Mouse (Mus musculus) 3134 (cell line): ENCODE results near the gene Scn1b.

ENCODE experiments used
- DNase-seq: peaks from one replicate; pipeline ENCODE4 v3.0.0-alpha.2; 2011; ENCODE audit warnings: low spot score; ENCODE audit not compliant: insufficient read length; ENCODE audit errors: extremely low read depth

The Scn1b gene

DNA sequence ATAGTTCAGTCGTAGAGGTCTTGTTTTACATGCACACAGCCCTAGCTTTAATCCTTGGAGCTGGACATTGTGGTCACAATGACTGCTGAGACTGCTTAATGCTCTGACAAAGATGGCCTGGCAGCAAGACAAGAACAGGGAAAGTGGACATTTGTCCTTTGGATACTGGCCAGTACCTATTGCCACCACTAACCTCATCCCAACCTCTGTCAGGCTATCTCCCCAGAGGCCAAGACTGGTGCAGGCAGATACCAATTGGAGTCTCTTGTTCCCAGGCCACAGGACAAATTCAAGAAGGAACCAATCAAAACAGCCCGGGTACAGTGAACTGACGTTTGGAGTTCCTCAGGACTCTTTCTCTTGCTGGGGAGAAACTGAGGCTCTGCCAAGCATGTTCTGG lies 38.6 kb downstream of the Scn1b start:
- no peak for DNase-seq

- no peak for DNase-seq
These were observed 39.5 kb downstream of the Scn1b start for GRCm38 (mm10) chr7:31087262-31087661.

DNA sequence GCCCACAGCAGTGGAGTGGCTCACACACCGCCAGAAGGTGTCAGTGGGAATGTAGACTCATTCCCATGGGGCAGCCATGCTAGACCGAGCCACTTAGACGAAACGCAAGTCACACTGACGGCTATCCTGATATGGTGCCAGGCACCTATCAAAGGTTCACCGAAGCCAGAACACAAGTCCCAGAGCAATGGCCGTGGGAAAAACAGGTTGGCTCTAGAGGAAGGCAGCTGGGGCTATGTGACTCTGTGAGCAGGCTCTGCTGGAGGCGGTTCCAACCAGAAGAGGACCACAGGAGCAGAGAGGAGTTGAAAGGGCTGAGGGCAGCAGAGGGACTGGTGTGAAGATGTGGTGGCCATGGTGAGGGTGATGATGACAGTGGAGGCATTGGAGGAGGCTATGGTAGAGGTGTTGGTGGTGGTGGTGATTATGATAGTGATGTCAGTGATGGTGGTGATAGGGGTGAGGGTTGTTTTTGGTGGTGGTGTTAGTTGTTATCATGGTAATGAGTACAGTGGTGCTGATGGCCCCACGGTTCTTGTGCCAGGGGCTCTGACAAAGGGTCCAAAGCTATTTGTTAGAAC lies 40.5 kb downstream of the Scn1b start:
- DNase-seq, result no peak

DNA sequence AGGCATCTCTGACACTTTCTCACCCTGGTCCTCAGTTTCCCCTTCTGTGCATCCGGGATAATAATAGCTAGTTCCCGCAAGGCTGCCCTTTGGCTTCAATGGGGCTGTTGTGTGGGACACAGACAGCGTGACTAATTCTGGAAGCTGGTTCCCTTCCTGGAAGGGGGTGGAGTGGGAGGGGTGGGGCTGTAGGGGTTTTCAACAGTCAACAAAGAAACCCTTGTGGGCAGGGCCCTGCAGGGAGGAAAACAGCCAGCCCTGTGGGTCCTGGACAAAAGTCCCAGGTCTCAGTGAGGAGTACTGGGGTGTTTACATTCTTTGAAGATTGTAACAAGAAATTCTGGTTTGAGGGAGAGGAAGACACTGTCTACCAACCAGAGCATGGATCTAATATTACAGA lies 41.6 kb downstream of the Scn1b start:
- peak; percentile 45 for DNase-seq

DNA sequence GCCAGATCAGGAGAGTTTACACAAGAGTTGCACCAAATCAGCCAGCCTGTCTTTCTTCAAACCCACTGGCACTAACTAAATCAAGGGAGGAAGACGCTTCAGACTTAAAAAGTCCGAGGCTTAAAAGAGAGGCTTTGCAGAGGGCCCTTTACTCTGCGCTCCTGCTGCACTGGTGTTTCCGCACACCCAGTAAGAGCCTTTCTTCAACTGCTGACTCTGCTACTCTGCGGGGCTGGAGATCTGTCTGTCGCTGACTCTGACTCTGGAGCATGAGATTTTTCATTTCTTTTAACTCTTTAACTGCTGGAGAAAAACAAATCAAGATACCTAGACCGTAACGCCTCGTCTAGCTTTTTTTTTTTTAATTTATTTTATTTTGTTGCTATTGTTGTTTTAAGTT lies 42.7 kb downstream of the Scn1b start:
- DNase-seq, result no peak

GRCm38 (mm10) chr7:31082831-31083588 lies 43.8 kb downstream of the Scn1b start:
- peak; percentile 54 for DNase-seq

- no peak for DNase-seq
These were observed 44.7 kb downstream of the Scn1b start for GRCm38 (mm10) chr7:31082106-31082505.

GRCm38 (mm10) chr7:31081106-31081505 lies 45.7 kb downstream of the Scn1b start:
- no peak for DNase-seq

GRCm38 (mm10) chr7:31080611-31081010 lies 46.2 kb downstream of the Scn1b start:
- DNase-seq, result no peak

DNA sequence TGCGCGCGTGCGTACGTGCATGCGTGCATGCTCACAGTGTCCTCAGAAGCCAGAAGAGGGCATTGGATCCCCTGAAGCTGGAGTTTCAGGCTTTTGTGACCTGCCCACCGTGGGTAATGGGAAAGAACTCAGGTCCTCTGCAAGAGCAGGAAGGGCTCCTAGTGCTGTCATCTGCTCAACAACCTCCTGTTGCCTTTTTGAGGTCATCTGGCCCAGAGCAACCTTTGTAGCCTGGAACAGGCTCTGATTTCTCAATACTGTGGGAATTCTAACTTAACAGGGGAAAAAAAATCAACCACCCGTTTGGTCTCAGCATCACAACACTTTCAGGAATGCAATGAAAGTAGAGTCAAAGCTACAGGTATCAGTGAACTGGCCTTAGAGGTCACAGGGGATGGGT lies 47.1 kb downstream of the Scn1b start:
- no peak for DNase-seq

GRCm38 (mm10) chr7:31077885-31078445 lies 48.8 kb downstream of the Scn1b start:
- DNase-seq, result no peak

GRCm38 (mm10) chr7:31077470-31077869 lies 49.3 kb downstream of the Scn1b start:
- DNase-seq, result no peak

- no peak for DNase-seq
These were observed 50.3 kb downstream of the Scn1b start, which contains the start of gene Fxyd3 for GRCm38 (mm10) chr7:31076492-31076891. Gene Fxyd3 (minus strand): TSS chr7:31076704.

- DNase-seq, result no peak
These were observed 52.1 kb downstream of the Scn1b start for GRCm38 (mm10) chr7:31074713-31075069.

- no peak for DNase-seq
These were observed 52.6 kb downstream of the Scn1b start for GRCm38 (mm10) chr7:31074061-31074712.

- DNase-seq, result no peak
These were observed 53.3 kb downstream of the Scn1b start for GRCm38 (mm10) chr7:31073546-31073945.

GRCm38 (mm10) chr7:31072326-31072725 lies 54.5 kb downstream of the Scn1b start:
- DNase-seq, result no peak

- DNase-seq, result no peak
These were observed 56.5 kb downstream of the Scn1b start for GRCm38 (mm10) chr7:31070324-31070723.

GRCm38 (mm10) chr7:31069491-31069890 lies 57.3 kb downstream of the Scn1b start:
- no peak for DNase-seq

DNA sequence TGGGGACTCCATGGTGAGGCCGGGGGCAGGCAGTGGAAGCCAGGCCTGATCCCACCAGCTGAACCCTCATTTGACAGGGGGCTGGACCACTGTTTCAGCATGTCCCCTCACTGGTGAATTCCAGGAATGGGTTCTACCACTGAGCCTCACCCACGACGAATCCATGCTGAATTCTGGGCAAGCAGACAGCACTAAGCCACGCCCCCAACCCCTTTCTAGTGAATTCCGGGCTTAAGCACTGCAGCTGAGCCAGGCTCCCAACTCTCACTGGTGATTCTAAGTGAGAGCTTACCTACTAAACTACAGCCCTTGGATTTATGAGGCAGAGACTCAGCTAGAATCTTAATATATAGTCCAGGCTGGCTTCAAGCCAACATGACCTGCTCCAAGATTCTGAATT lies 59.0 kb downstream of the Scn1b start:
- no peak for DNase-seq
